Mouse (Mus musculus) liver, embryonic 15.5 days (tissue): ENCODE data around the gene Hhipl1. TPM values are rescaled to one million over a fixed set of nuclear protein-coding genes. Genes with fewer than 3 reads are reported as not detected.

ENCODE experiments used
- ATAC-seq: fragments of 200-750 bp; cut with Nextera tagmentation; 2 replicates; pipeline ENCODE4 v1.8.0; 2017; ENCODE audit warnings: moderate number of reproducible peaks, mild to moderate bottlenecking, moderate library complexity; ENCODE audit not compliant: insufficient read depth
- H3K27ac ChIP-seq: fragments of 300-500 bp; sonication (generic); replicated peaks from 2 replicates; pipeline ENCODE4 v1.5.1; 2015; ENCODE audit warnings: mild to moderate bottlenecking, inconsistent platforms
- H3K27me3 ChIP-seq: fragments of 300-500 bp; sonication (generic); 2 replicates; pipeline ENCODE4 v1.6.1; 2015; ENCODE audit warnings: mild to moderate bottlenecking, inconsistent platforms
- H3K36me3 ChIP-seq: fragments of 300-500 bp; sonication (generic); replicated peaks from 2 replicates; pipeline ENCODE4 v1.6.1; 2015; ENCODE audit warnings: moderate library complexity, mild to moderate bottlenecking, inconsistent platforms
- H3K4me1 ChIP-seq: fragments of 300-500 bp; sonication (generic); replicated peaks from 2 replicates; pipeline ENCODE4 v1.6.1; 2015; ENCODE audit warnings: inconsistent platforms
- H3K4me2 ChIP-seq: fragments of 300-500 bp; sonication (generic); 2 replicates; pipeline ENCODE4 v1.6.1; 2015; ENCODE audit warnings: moderate library complexity, mild to moderate bottlenecking, inconsistent platforms
- H3K4me3 ChIP-seq: fragments of 300-500 bp; sonication (generic); replicated peaks from 2 replicates; pipeline ENCODE4 v1.5.1; 2015; ENCODE audit warnings: mild to moderate bottlenecking, inconsistent platforms
- H3K9ac ChIP-seq: fragments of 300-500 bp; sonication (generic); 2 replicates; pipeline ENCODE4 v1.6.1; 2015; ENCODE audit warnings: moderate library complexity, mild to moderate bottlenecking, inconsistent platforms
- H3K9me3 ChIP-seq: fragments of 300-500 bp; sonication (generic); replicated peaks from 2 replicates; pipeline ENCODE4 v1.6.1; 2016; ENCODE audit warnings: inconsistent platforms
- WGBS: fragments of 180-500 bp; shearing (Covaris S2); methylation state at CpG from one replicate; pipeline ENCODE4 v1.1.7; 2015; ENCODE audit warnings: mixed read lengths; ENCODE audit not compliant: insufficient replicate concordance; 5-methylcytosine and 5-hydroxymethylcytosine counted together
- polyA plus RNA-seq: library from polyadenylated mRNA; unstranded; fragments of >200 nt; fragmentation: Nextera tagmentation; extraction: Ambion mirVana; gene quantifications from 2 replicates; pipeline ENCODE4 v1.2.1, GENCODE M21; 2015

Hhipl1 gene
- polyA plus RNA-seq, 1 experiment from 2014 or later: 0.09 TPM

DNA sequence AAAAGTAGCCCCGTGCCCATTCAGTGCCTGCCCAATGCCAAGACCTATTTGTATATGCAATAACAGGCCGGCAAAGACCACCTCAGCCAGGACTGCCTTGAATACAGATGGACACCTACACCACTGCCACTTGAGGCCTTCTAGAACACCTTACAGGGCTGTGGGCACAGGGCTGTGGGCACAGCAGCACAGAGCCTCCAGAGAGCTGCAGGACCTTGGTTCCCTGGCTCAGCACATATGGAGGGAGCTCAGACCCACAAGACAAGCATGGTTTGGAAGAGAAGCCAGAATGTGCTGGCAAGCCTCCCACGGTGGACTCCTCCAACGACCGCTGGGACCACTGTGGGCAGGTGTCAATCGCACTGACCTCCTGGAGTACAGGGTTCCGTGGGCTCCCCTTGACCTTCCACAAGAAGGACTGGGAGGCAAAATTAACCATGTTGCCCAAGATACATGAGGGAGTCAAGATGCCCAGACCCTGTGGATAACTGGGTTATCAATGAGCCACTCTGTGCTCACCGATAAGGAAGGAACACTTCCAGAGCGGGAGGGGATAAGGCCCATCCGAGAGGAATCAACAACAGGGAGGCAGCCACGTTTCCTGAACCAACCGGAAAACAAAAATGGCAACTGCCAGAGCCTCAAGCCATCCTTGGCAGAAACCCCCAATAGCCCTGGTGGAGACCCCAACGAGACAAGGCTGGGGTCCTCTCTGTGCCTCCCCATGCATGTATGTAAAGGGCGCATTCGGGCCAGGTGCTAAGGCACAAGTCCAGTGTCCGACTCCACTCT is 34.5 kb upstream of the Hhipl1 start:
- Histone ChIP-seq H3K4me1 (peaks cover 76% of the 10 kb centered on the region), H3K36me3 (no peaks in the 10 kb centered on the region), H3K4me2 (peak overlapping the region; percentile 40; the same call in 1 of the 2 replicates), H3K4me3 (no peak overlapping the region), H3K9ac (no peak overlapping the region), H3K27ac (no peak overlapping the region), H3K27me3 (peaks cover 56% of the 10 kb centered on the region), H3K9me3 (no peaks in the 10 kb centered on the region)
- ATAC-seq: no peak
- 69% methylated on average over 16 of the region's 16 CpGs for WGBS

DNA sequence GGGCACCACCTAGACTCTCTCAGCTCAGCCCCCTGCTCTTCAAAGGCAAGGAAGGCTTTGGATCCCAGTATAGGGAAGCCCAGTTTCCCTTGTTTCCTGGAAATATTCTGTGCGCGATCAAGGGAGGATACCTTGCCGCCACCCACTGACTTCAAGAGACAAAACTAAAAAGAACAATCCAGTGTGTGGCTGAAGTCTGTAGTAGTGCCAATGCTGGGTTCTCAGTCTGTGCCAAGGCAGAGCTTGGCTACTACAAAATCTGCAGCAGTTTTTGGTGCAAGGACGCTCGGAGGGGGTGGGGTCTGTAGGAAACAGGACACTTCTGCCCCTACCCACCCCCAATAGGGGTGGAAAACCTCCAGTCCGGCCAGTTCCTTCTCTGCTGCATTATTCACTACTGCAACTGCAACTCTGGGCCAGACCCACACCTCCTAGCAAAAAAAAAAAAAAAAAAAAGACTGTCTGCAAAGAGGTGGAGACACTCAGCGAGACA is 33.9 kb upstream of the Hhipl1 start:
- H3K9ac ChIP-seq: no peak overlapping the region
- WGBS: 53% methylated on average over 7 of the region's 7 CpGs
- H3K9me3 ChIP-seq: no peaks in the 10 kb centered on the region
- H3K27me3 ChIP-seq: peaks cover 62% of the 10 kb centered on the region
- H3K4me3 ChIP-seq: 0 out of 2 replicates have a peak overlapping the region, but pooled peaks have one; percentile 12
- H3K4me2 ChIP-seq: peak overlapping the region; percentile 40
- H3K36me3 ChIP-seq: no peaks in the 10 kb centered on the region
- peaks cover 72% of the 10 kb centered on the region for H3K4me1 ChIP-seq
- no peak for ATAC-seq
- no peak overlapping the region for H3K27ac ChIP-seq

DNA sequence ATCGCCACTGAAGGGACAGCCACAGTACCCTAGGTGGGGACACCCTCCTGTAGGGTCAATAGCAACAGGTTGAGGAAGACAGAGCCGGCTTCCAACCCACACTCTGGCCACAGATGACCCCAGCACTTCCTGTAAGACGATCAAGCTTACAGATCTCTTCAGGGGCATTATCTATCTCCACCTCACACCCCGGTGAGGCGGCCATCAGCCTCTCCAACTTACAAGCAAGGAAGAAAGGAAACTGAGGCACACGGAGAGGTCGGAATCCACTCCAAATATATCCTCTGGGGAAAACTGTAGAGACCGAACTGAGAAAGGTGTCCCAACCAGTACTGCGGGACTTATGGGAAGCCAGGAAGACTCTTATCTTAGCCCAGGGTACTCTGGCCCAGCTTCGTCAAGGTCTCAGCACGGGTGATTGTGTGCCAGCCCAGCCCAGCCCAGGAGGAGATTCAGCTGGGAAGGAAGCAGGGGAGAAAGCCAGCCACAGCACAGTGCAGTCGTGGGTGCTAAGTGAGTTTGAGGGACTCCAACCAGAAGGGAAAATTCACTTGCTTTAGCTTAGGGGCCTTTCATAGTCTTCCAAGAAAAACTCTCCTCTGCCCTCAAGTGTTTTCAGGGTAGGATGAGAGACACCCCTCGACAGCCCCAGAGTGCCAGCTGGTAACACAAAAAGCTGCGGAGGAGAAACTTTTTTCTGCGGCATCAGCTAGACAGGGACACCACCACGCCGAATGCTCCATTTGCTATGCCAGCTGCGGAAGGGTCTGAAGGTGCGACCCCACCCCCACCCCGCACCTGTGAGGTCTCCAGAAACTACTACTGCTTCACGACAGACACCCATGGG is 32.4 kb upstream of the Hhipl1 start:
- no peaks in the 10 kb centered on the region for H3K36me3 ChIP-seq
- ATAC-seq: no peak
- no peak overlapping the region; the same call in 1 of the 2 replicates for H3K27ac ChIP-seq
- 3% methylated on average over 21 of the region's 21 CpGs for WGBS
- H3K4me3 ChIP-seq: peak overlapping the region; percentile 64
- H3K4me1 ChIP-seq: peaks cover 62% of the 10 kb centered on the region
- H3K27me3 ChIP-seq: peaks cover 77% of the 10 kb centered on the region
- peak overlapping the region; percentile 87 for H3K4me2 ChIP-seq
- H3K9me3 ChIP-seq: no peaks in the 10 kb centered on the region
- H3K9ac ChIP-seq: peak overlapping the region; percentile 42; the same call in 1 of the 2 replicates

DNA sequence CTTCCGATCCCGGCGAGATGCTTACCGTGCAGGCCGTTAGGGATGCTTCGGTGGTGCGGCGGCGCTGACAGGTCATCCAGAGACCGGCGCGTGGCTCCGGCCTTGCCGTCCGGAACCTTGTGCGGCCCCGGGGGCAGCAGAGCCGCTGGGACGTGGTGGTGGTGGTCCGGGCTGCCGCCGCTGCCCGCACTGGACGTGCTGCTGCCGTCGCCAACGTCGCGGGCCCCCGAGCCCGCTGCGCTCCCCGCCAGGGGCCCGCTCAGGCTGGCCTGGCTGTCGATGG is 31.8 kb upstream of the Hhipl1 start:
- H3K4me2 ChIP-seq: peak overlapping the region; percentile 87

DNA sequence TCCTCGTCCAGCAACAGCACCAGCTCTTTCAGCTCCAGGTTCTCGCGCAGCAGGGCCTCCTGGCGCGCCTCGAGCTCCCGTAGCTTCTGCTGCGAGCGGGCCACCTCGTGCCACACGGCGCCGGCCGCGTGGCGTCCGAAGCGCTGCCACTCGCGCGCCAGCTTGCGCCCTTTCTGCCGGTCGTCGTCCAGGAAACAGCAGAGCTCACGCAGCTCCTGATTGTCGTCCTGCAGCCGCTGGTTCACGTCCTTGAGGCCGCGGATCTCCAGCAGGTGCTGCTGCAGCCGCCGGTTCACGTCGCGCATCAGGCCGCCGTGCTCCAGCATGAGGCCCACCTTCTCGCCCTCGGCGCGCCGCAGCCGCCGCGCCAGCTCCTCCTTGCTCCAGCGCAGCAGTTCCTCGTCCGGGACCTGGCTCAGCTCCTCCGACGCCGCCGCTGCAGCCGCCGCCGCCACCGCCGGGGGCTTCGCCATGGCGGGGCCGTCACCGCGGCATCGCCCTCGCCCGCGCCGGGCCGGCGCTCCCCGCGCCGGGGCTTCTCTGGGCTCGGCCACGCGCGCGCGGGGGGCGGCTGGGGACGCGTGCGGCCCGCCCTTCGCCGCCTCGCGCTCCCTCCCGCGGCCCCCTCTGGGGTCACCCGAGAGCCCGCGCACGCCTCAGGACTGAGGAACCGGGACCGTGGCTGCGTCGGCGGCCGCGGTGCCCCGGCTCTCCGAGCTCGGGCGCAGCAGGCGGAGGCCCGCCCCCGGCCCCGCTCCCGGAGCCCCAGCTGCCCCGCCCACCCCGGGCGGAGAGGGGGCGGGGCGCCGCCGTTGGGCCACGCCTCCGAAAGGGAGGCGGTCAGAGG is 31.2 kb upstream of the Hhipl1 start, which contains the start of gene Ccdc85c:
Ccdc85c (minus strand) TSS at position 765 of the 847 bp plus-strand sequence.
- Histone ChIP-seq H3K4me2 (peak within 1 kb of the TSS; percentile 87), H3K27me3 (peaks cover 87% of the 10 kb centered on the region), H3K36me3 (no peaks in the 10 kb centered on the region), H3K4me3 (peak within 1 kb of the TSS; percentile 64), H3K9me3 (no peaks in the 10 kb centered on the region), H3K4me1 (peaks cover 51% of the 10 kb centered on the region), H3K9ac (peak within 1 kb of the TSS; percentile 42), H3K27ac (no peak within 1 kb of the TSS)
- no peak; the same call in 1 of the 2 replicates for ATAC-seq
- under 1% methylated on average over 119 of the region's 120 CpGs for WGBS

More for the DNA sequence above, 31.8 kb upstream of the Hhipl1 start:
- Histone ChIP-seq H3K27ac (no peak overlapping the region), H3K9ac (peak overlapping the region; percentile 42; the same call in 1 of the 2 replicates), H3K27me3 (peaks cover 83% of the 10 kb centered on the region), H3K36me3 (no peaks in the 10 kb centered on the region), H3K4me3 (peak overlapping the region; percentile 64), H3K4me1 (peaks cover 57% of the 10 kb centered on the region), H3K9me3 (no peaks in the 10 kb centered on the region)
- ATAC-seq: no peak
- 1% methylated on average over 35 of the region's 35 CpGs for WGBS

DNA sequence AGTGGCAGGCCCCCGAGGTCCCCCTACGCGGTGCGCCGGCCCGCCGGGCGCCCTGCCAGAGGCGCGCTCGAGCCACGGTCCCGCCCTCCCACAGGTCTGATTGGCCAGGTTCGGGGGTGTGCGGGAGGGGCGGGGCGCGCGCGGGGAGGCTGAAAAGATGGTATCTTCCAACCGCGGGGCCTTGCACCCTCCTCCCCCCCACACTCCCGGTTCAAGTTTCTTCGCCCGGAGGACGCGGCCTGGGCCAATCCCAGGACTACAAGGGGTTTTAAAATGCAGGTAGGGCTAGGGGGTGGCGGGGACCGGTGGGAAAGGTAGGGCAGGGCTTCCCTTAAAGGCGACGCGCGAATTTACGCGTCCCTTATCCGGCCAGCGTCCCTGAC is 30.6 kb upstream of the Hhipl1 start:
- Histone ChIP-seq H3K27me3 (peaks cover 87% of the 10 kb centered on the region), H3K4me3 (peak overlapping the region; percentile 64), H3K4me1 (peaks cover 50% of the 10 kb centered on the region)

DNA sequence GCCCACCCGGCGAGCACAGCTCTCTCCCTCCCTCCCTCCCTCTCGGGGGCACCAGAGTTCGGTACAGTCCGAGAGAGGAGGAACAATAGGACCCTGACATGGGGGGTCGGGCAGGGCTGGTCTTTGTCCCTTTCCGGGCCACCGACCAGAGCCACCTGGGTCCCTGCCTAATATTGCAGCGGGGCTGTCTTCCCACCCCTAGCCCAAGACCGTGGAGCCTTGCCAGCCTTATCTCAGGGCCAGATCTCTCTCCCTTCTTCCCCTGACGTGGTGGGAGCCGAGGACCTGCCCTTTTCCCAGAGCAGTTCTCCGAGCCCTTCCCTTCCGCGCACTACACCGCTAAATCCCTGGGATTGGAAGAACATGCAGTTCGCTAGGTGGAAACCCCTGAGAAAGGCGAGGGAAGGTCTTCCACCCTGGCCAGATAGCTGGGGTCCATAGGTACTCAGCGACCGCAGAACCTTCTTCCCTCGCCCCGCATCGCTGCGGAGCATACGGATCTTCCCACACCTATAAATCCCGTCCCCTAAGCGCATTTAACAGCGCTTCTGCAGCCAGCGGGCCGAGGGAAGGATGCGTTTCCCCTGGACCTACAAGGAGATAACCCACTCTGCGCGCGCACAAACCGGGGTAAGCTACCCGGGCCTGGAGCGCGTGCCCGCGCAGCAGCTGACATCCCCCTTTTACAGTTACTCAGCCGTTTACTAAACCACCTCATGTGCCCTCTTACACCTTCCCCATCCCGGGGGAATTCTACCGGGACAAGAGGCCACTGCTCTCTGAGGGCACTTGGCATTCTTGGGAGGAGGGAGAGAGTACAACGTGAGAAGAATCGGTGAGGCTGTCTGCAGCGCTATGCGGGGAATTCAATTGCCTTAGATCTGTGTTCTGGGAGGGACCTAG is 29.9 kb upstream of the Hhipl1 start:
- H3K36me3 ChIP-seq: no peaks in the 10 kb centered on the region
- H3K9ac ChIP-seq: peak overlapping the region; percentile 38
- peak overlapping the region; percentile 64 for H3K4me3 ChIP-seq
- H3K27ac ChIP-seq: no peak overlapping the region
- peak; percentile 10; the same call in 1 of the 2 replicates for ATAC-seq
- peak overlapping the region; percentile 87 for H3K4me2 ChIP-seq
- WGBS: 1% methylated on average over 47 of the region's 47 CpGs
- H3K27me3 ChIP-seq: peaks cover 85% of the 10 kb centered on the region
- peaks cover 45% of the 10 kb centered on the region for H3K4me1 ChIP-seq
- no peaks in the 10 kb centered on the region for H3K9me3 ChIP-seq

More for the DNA sequence above, 30.6 kb upstream of the Hhipl1 start:
- Histone ChIP-seq H3K36me3 (no peaks in the 10 kb centered on the region), H3K9me3 (no peaks in the 10 kb centered on the region), H3K9ac (peak overlapping the region; percentile 38), H3K27ac (no peak overlapping the region), H3K4me2 (peak overlapping the region; percentile 87)
- ATAC-seq: peak; percentile 96
- WGBS: under 1% methylated on average over 35 of the region's 37 CpGs

DNA sequence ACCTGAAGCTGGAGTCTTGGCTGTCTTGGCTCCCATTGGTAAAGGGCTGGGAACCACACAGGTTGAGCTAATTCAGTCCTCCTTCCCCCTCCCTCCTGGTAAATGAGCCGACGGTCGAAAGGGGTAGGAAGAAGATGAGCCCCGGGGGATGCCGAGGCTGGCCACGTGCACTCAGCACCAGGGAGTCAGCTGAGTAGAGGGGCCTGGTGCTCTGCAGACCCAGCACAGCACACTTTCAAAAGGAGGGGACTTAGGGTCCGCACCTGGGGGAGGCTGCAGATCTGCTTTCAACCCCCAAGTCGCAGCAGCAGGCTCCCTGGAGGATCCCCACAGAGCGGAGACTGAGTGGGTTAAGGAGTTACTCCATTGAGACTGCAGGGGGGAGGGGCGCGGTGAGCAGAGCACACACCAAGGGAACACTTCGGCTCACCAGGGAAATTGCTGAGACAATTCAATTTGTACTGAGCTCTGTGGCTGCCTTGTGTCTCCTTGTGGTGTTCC is 28.7 kb upstream of the Hhipl1 start:
- Histone ChIP-seq H3K27me3 (peaks cover 73% of the 10 kb centered on the region), H3K4me2 (no peak overlapping the region), H3K9me3 (no peaks in the 10 kb centered on the region), H3K36me3 (no peaks in the 10 kb centered on the region), H3K4me3 (no peak overlapping the region), H3K4me1 (peaks cover 32% of the 10 kb centered on the region), H3K9ac (no peak overlapping the region), H3K27ac (no peak overlapping the region)
- 11% methylated on average over 12 of the region's 12 CpGs for WGBS
- ATAC-seq: no peak

DNA sequence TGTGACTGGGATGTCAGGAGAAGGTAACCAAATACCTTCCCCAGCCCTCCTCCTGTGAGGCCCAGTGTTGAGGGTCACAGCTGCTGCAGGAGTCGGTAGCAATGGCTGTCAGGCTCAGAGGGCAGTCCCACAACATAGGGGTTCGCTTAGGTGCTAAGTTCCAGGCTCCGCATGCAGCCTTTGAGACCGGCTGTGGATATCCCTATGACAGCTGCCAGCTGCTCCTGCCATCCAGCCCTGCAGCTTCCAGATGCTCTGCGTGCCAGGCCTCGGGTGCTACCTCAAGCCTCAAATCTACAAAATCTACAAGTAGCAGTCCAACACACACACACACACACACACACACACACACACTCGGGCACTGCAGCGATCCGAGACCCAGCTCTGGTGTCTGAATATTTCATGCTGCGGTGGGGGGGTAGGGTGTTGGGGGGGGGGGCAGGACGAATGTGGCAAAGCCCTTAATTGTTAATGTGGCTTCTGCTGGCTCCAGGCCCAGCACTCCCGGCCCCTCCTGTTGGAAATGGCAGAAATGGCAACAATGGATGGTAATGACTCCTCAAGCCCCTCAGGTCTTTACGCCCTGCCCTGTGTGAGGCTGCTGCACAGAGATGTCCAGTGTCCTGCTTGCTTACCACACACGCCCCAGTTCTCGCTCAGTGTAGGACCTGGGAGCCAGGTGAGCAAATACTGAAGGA is 27.7 kb upstream of the Hhipl1 start:
- Histone ChIP-seq H3K4me2 (no peak overlapping the region), H3K4me1 (peaks cover 32% of the 10 kb centered on the region), H3K27me3 (peaks cover 63% of the 10 kb centered on the region), H3K4me3 (no peak overlapping the region), H3K9ac (no peak overlapping the region), H3K9me3 (no peaks in the 10 kb centered on the region), H3K27ac (no peak overlapping the region), H3K36me3 (no peaks in the 10 kb centered on the region)
- WGBS: 64% methylated on average over 15 of the region's 15 CpGs
- no peak for ATAC-seq
